Mouse (Mus musculus) cortical plate, adult 2 months (tissue): ENCODE results near the gene Asb4. TPM values are rescaled to one million over a fixed set of nuclear protein-coding genes. Genes with fewer than 3 reads are reported as not detected.
A peak's percentile ranks its signal among the peaks of the same experiment; 100 is the strongest.

Experiments
- H3K27ac ChIP-seq: fragments of 200-500 bp; 2 replicates; pipeline ENCODE4 v1.5.1; 2012; ENCODE audit warnings: low read length, control low read depth, inconsistent platforms; ENCODE audit not compliant: insufficient read depth
- H3K4me1 ChIP-seq: fragments of 200-500 bp; 2 replicates; pipeline ENCODE4 v1.6.1; 2011; ENCODE audit warnings: low read length; ENCODE audit not compliant: control insufficient read depth, insufficient read depth
- H3K4me3 ChIP-seq: fragments of 200-500 bp; 2 replicates; pipeline ENCODE4 v1.5.1; 2011; ENCODE audit warnings: mild to moderate bottlenecking, low read length, control low read depth; ENCODE audit not compliant: insufficient read depth
- CTCF ChIP-seq: fragments of 200-500 bp; IDR thresholded peaks from 2 replicates; pipeline ENCODE4 v1.5.1; 2011; ENCODE audit warnings: mild to moderate bottlenecking, control low read depth, low read length; ENCODE audit not compliant: insufficient read depth; ENCODE audit errors: extremely low read depth
- POLR2A ChIP-seq: fragments of 200-500 bp; IDR thresholded peaks from 2 replicates; pipeline ENCODE4 v1.6.1; 2011; ENCODE audit warnings: mild to moderate bottlenecking, low read length, control low read depth; ENCODE audit not compliant: insufficient read depth; ENCODE audit errors: extremely low read depth
- polyA plus RNA-seq: library from polyadenylated mRNA; depleted of rRNA; stranded (reverse); fragments of >200 nt; gene quantifications from 2 replicates; pipeline ENCODE4 v1.2.3, GENCODE M21; 2012

Asb4 gene
- polyA plus RNA-seq, 1 experiment: 0.50 TPM

DNA sequence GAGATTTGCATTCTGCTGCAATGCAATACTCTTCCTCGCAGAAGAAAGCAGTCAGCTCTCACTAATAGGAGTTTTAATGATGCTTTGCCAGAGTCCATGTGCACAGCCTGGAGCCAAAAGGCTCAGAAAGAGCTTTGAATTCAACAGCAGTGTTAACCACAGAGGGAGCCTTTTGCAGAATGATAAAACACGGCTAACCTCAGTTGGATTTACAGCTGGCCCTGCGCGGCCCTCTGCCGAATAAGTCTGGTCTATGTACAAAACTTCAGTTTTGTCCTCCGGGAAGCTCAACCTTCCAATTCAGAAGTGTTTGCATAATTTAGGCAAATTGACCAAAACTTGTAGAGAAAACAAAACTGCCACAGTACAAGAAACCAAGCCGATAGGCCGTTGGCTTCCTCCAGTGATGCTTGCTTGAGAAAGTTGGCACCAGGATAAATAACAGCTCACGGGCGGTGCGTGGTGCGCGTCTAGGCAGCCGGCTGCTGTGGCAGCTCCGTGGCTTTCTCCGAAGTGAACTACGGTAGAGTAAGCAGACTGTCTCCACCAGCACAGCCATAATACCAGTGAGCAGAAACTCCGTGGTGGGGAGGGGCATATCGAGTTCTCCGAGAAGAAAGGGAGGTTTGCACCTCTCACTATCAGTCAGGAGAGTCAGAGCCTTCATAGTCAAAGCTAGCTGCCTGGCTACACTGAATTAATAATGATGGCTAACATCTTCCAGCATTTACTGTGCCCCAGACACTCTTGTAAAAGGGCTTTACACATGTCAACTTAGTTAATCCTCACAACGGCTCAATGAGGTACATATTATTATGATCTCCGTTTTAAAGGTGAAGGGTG is 3.2 kb upstream of the Asb4 start:
- Histone ChIP-seq H3K4me1 (no peaks in the 10 kb centered on the region; the same call in 1 of the 2 replicates), H3K27ac (no peak overlapping the region), H3K4me3 (no peak overlapping the region)
- TF ChIP-seq CTCF (no peak), POLR2A (no peak)

GRCm38 (mm10) chr6:5380624-5381252 is 2.4 kb upstream of the Asb4 start:
- Histone ChIP-seq H3K4me3 (no peak overlapping the region), H3K4me1 (no peaks in the 10 kb centered on the region; the same call in 1 of the 2 replicates), H3K27ac (no peak overlapping the region)
- TF ChIP-seq CTCF: no peak
- no peak for TF ChIP-seq POLR2A

GRCm38 (mm10) chr6:5381918-5382582 is 1.1 kb upstream of the Asb4 start:
- H3K4me3 ChIP-seq: no peak overlapping the region
- no peak for TF ChIP-seq POLR2A
- no peak for TF ChIP-seq CTCF
- no peaks in the 10 kb centered on the region; the same call in 1 of the 2 replicates for H3K4me1 ChIP-seq
- H3K27ac ChIP-seq: no peak overlapping the region

- Histone ChIP-seq H3K4me3 (no peak overlapping the region), H3K27ac (no peak overlapping the region), H3K4me1 (no peaks in the 10 kb centered on the region; the same call in 1 of the 2 replicates)
- TF ChIP-seq POLR2A (no peak), CTCF (peak; percentile 79)
Observed at GRCm38 (mm10) chr6:5382583-5383215, 487 bp upstream of the Asb4 start.

GRCm38 (mm10) chr6:5384178-5384490 is 948 bp downstream of the Asb4 start:
- H3K4me1 ChIP-seq: no peaks in the 10 kb centered on the region; the same call in 1 of the 2 replicates
- TF ChIP-seq POLR2A (no peak), CTCF (peak; percentile 59)
- no peak overlapping the region for H3K27ac ChIP-seq
- H3K4me3 ChIP-seq: no peak overlapping the region; the same call in 1 of the 2 replicates

- no peak overlapping the region for H3K4me3 ChIP-seq
- no peaks in the 10 kb centered on the region for H3K4me1 ChIP-seq
- no peak overlapping the region for H3K27ac ChIP-seq
- TF ChIP-seq CTCF (no peak), POLR2A (no peak)
Observed at GRCm38 (mm10) chr6:5385161-5385640, 2.0 kb downstream of the Asb4 start.

DNA sequence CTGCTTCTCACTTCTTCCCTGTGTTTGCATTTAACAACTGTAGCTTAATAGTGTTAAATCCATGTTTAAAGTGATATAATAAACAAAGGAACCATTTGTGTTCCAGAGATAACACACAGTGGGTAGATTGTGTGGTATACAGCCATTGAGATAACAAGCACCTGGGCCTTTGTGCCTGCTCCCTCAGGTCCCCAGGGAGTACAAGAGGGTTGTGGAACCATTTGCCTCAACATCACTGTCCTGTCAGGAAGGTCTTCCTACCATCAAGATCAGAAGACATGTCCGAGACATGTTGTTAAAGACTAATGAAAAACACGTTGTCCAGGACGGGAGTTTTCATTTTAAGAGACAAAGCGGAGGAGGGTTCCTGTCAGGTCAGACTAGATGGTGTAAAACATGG is 3.3 kb downstream of the Asb4 start:
- H3K4me1 ChIP-seq: no peaks in the 10 kb centered on the region
- no peak overlapping the region for H3K4me3 ChIP-seq
- no peak overlapping the region for H3K27ac ChIP-seq
- no peak for TF ChIP-seq POLR2A
- TF ChIP-seq CTCF: no peak

- Histone ChIP-seq H3K27ac (no peak overlapping the region), H3K4me3 (no peak overlapping the region), H3K4me1 (no peaks in the 10 kb centered on the region)
- TF ChIP-seq POLR2A: no peak
- TF ChIP-seq CTCF: no peak
Observed at GRCm38 (mm10) chr6:5387396-5387795, 4.2 kb downstream of the Asb4 start.

DNA sequence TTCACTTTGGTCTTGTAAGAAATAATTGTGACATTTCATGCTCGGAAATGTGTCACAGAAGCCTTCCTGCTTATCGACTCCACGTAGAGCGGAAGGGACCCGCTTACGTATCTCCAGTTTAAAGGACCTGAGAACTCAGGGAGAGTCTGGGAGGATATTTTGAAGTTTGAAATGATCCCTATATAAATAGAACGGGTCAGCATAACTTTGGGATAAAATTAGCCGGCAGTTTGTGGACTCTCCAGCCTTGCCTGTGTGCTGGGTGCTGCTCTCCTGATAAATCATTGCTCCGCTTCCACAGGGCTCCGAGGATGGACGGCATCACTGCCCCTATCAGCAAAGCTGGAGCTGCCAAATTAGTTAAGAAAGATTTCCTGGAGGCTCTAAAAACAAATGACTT is 7.1 kb downstream of the Asb4 start:
- Histone ChIP-seq H3K4me3 (no peak overlapping the region), H3K27ac (no peak overlapping the region), H3K4me1 (no peaks in the 10 kb centered on the region)
- TF ChIP-seq CTCF (no peak), POLR2A (no peak)
